Mouse (Mus musculus) 3134 (cell line): Measurements from ENCODE around the gene Cphx1.
"Not testable (repeated sequence)": the region's sequence is repeated elsewhere in the genome, so short reads cannot be mapped to it uniquely, and the experiment has no call there.

ENCODE experiments used
- DNase-seq: peaks from one replicate; pipeline ENCODE4 v3.0.0-alpha.2; 2011; ENCODE audit warnings: low spot score; ENCODE audit not compliant: insufficient read length; ENCODE audit errors: extremely low read depth

The Cphx1 gene

GRCm38 (mm10) chr14:25938004-25938403 is at the start of gene Cphx1:
Gene Cphx1, plus strand, starts transcription at chr14:25938304.
- not testable (repeated sequence) for DNase-seq

DNA sequence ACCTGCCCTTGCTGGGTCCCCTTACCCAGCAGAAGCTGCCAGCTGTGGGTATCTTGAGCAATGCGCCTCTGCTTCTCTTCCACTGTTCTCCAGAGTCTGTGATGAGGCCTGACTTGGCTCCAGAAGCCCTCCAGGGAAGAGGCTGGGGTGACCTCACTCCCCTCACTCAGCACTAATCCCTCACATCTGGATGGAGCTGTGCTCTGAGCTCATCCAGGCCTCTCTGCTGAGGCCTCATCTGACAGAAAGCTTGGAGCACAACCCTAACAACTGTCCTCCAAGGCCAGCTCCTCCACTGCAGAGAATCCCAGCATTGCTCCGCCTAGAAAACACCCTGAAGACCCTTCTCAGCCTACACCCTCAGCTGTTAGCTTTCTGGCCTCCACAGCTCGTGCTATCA is 43.5 kb upstream of the Cphx1 start:
- not testable (repeated sequence) for DNase-seq

GRCm38 (mm10) chr14:25895686-25896085 is 42.4 kb upstream of the Cphx1 start:
- DNase-seq = not testable (repeated sequence)

- DNase-seq = not testable (repeated sequence)
Observed at GRCm38 (mm10) chr14:25903000-25903399, 35.1 kb upstream of the Cphx1 start, which contains the start of gene Plac9a. Gene Plac9a, minus strand, starts transcription at chr14:25903100.

DNA sequence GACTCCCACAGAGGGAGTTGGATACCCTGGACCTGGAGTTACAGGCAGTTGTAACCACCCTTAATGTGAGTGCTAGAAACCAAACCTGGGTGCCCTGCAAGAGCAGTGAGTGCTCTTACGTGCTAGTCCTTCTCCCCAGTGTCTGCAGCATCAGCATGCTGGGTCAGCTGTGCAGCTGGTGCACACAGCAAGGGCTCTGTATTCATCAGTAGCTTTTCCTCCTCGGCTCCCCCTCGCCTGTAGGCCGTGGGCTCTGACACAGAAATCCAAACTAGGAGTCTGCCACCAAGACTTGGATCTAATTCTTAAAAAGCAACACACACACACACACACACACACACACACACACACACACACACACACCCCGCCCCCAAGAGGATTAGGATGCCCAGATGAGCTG is 32.9 kb upstream of the Cphx1 start:
- DNase-seq = not testable (repeated sequence)

GRCm38 (mm10) chr14:25907272-25907671 is 30.8 kb upstream of the Cphx1 start:
- not testable (repeated sequence) for DNase-seq

DNA sequence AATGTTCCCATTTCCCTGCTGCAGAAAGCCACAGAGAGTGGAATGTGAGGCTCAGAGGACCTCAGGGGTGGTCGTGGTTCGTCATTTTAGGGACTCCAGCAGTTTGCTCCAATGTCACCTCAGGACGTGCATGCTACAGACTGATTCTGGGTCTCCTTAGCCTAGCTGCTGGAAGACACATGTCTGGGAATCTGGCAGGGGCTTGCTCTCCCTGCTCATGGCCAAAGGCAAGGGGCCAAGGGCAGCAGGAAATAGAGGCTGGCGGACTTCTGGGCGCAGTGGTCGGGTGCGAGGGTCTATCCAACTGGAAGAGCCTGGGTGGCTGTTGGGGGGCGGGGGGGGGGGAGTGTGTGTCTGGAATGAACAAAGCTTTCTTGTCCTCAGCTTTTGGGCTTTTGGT is 29.1 kb upstream of the Cphx1 start:
- DNase-seq = not testable (repeated sequence)

DNA sequence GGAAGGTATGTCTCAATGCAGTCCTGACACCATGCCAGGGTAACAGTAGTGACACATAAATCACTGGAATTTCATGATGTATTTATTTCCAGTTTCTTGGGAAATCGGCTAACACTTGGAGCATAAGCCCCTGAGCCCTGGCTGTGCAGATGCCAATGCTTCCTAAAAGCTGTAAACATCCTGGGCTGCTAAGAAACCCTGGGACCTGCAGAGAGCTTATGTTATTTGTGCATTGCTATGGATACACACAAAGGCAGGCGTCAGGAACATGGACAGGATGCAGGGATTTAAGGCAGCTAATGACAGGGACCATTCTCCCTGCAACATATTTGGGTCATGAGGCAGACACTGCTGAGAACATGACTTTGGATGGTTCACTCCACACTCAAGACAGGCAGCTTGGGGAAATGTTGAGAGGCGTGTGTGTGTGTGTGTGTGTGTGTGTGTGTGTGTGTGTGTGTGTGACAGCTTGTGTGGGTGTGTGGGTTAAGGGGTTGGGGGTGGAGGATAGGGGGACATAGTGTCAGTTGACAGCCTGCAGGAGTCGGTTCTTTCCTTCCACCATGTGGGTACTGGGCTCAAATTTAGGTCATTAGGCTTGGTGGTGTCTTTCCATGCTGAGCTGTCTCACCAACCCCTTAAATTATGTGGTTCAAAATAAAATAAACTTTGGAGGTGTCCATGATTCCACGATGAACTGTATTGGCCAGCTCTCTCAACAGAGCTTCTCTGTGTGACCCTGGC is 19.5 kb upstream of the Cphx1 start:
- not testable (repeated sequence) for DNase-seq

DNA sequence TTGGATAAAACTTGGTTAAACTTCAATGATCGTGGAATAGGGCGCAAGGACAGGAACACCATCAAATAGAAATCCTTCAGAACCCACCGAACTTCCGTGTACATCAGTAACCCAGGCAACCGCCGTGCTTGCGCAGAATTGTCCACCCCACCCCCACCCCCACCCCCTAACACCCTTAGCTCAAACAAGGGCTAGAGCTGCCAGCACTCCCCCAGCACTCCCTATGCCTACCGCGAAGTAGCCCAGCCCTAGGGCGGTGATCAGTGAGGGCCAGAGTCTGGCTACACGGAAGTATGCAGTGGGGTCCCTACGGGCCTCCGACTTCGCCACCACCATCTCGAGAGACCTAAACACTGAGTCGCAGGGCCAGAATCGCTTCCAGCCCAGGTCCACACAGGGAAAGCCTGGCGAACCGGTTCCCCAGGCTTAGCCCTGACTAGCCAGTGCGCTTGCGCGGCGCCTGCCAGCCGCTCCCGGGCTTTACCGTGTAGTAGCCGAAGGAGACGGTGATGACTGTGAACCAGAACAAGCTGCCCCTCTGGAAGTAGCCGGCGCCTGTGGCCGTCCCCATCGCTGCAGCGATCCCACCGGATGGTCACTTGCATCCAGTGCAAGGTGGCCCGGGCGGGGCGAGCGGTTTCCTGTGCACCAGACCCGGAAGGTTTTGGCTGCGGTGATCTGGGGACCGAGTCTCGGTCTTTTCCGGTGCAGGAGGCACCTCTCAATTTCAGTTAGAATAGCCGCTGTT is 11.1 kb upstream of the Cphx1 start:
- not testable (repeated sequence) for DNase-seq

DNA sequence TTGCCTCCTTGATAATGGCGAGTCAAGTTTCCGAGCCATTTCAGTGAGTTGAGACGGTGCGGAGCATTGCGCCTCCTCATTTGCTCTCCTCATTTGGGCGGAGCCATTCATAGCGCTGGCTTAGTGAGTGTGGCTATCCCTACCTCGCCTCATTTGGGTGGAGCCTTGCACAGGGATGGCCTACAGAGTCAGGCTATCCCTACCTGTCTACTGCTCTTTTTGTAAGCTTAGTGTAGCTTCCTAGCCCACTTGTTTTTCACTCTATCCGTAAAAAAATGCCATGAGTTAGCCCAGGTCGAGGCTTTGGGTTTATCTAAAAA is 10.6 kb upstream of the Cphx1 start, which contains the start of gene Tmem254a:
Gene Tmem254a (minus strand): TSS at position 111 of the 320 bp plus-strand sequence.
- not testable (repeated sequence) for DNase-seq

GRCm38 (mm10) chr14:25936867-25937630 is 1.1 kb upstream of the Cphx1 start:
- not testable (repeated sequence) for DNase-seq

DNA sequence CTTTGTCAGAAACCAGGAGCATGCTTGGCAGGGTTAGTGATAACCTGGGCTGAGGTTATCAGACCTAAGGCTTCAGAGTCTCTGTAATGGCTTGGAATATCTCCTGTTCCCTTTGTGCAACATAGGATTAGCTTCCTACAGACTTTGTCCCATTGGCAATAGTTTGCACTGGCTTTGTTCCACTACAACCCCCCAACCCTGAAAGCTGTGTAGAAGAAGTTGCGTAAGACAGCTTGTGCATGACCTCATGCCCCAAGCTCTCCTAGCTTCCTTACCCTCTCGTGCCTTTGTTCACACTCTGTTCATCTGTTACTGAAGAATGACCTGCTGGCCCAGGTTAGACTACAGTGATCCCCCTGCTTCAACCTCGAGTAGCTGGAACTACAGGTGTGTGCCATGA is 19.8 kb downstream of the Cphx1 start:
- DNase-seq = not testable (repeated sequence)

DNA sequence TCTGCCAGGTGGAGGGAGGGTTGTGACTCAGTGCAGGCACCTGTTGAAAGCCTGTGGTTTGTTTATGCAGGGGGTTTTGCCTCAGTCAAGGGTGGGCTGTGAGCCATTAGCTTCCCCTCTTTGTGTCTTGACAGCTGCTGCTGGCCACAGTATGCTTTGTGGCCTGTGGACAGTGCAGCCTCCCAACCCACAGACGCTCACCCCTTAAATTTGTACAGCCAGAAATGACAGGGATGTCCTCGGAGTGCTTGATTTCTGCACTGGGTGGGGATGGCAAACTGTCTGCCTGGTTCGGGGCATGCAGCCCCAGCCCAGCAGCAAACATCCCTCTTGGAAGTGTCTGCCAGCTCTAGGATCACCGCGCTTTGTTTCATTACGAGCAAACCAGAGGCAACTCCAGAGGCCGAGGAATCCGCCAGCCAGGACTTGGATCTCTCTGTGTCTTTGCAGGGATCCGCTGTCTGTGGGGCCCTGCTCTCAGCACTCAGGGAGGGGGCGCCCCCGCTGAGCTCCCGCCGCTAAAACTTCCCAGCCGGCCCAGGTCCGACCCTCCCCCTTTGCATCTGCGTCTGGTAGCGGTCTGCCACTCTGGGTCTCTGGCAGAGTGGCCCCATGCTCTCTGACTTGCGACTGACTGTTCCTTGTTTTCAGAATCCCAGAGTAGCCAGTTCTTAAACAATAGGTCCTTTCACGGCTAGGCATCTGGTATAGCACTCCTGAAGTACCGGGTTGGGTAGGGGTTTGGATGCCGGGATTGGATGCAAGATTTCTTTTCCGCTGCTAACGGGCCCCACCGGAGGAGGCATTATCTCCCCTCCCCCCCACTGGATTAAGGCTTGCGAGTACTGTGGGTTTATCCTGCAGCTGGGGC is 40.5 kb downstream of the Cphx1 start, which contains the start of gene Duxbl1:
Gene Duxbl1 (plus strand): TSS at position 207 of the 871 bp plus-strand sequence.
- DNase-seq = not testable (repeated sequence)

GRCm38 (mm10) chr14:25979242-25979941 is 41.3 kb downstream of the Cphx1 start:
- DNase-seq = not testable (repeated sequence)

GRCm38 (mm10) chr14:25981880-25982279 is 43.8 kb downstream of the Cphx1 start:
- not testable (repeated sequence) for DNase-seq
